Mouse (Mus musculus): Measurements from ENCODE around the gene Adk.

- TF ChIP-seq CTCF (IDR thresholded peaks at IDR 0.05; ENCODE audit: low read depth) (no peak), EP300 (IDR thresholded peaks at IDR 0.05; ENCODE audit: low read depth) (no peak)
Measured at GRCm38 (mm10) chr14:21099371-21099770, 47.0 kb downstream of the Adk start.

All from liver, embryonic 14.5 days (tissue).